Mouse (Mus musculus) erythroid progenitor cell, adult 5-6 weeks (primary cell): Measurements from ENCODE around the gene Thap3. TPM values are rescaled to one million over a fixed set of nuclear protein-coding genes. Genes with fewer than 3 reads are reported as not detected.
A peak's percentile ranks its signal among the peaks of the same experiment; 100 is the strongest.

Source experiments
- ATAC-seq: replicated peaks from 2 replicates; pipeline ENCODE4 v1.8.0; 2016; ENCODE audit warnings: moderate number of reproducible peaks, mild to moderate bottlenecking, moderate TSS enrichment, inconsistent platforms; ENCODE audit not compliant: poor library complexity, low FRiP score, severe bottlenecking
- total RNA-seq, 2 experiments: library from RNA; stranded (forward) in 1 of 2; stranded (reverse) in 1 of 2; fragments of 150-400 nt in 1 of 2; fragments of 186-747, 209-891 nt in 1 of 2; gene quantifications; 2 replicates each; pipeline versions ENCODE4 v1.2.3 to v1.2.4; 2015 to 2017; ENCODE audit warnings: low replicate concordance in 2 of 2

The Thap3 gene
- total RNA-seq, 2 experiments from 2014 or later: 4.0 TPM; not detected in 1

GRCm38 (mm10) chr4:151989110-151989488 is 302 bp upstream of the Thap3 start:
- no peak for ATAC-seq

- no peak for ATAC-seq
Observed at GRCm38 (mm10) chr4:151988014-151988341, 819 bp downstream of the Thap3 start.

- no peak for ATAC-seq
Observed at GRCm38 (mm10) chr4:151986650-151987049, 2.1 kb downstream of the Thap3 start.

- no peak for ATAC-seq
Observed at GRCm38 (mm10) chr4:151985886-151986285, 2.9 kb downstream of the Thap3 start.

- ATAC-seq: no peak
Observed at GRCm38 (mm10) chr4:151983560-151983959, 5.2 kb downstream of the Thap3 start.

- no peak for ATAC-seq
Observed at GRCm38 (mm10) chr4:151983043-151983442, 5.8 kb downstream of the Thap3 start.

- ATAC-seq: peak; percentile 75
Observed at GRCm38 (mm10) chr4:151981363-151981762, 7.4 kb downstream of the Thap3 start.

GRCm38 (mm10) chr4:151980699-151981098 is 8.1 kb downstream of the Thap3 start:
- no peak for ATAC-seq

- peak; percentile 64 for ATAC-seq
Observed at GRCm38 (mm10) chr4:151977748-151978147, 11.0 kb downstream of the Thap3 start.

GRCm38 (mm10) chr4:151975441-151975840 is 13.4 kb downstream of the Thap3 start:
- ATAC-seq: no peak; the same call in 1 of the 2 replicates

- 0 out of 2 replicates have a peak, but pooled peaks have one; percentile 43 for ATAC-seq
Observed at GRCm38 (mm10) chr4:151972221-151972967, 16.4 kb downstream of the Thap3 start.

GRCm38 (mm10) chr4:151968204-151968921 is 20.4 kb downstream of the Thap3 start:
- ATAC-seq: no peak

- peak; percentile 54 for ATAC-seq
Observed at GRCm38 (mm10) chr4:151962817-151963216, 26.0 kb downstream of the Thap3 start.

- ATAC-seq: peak; percentile 80
Observed at GRCm38 (mm10) chr4:151960513-151960854, 28.3 kb downstream of the Thap3 start.

GRCm38 (mm10) chr4:151959849-151960512 is 28.8 kb downstream of the Thap3 start:
- ATAC-seq: peak; percentile 7; the same call in 1 of the 2 replicates

GRCm38 (mm10) chr4:151957584-151958315 is 31.0 kb downstream of the Thap3 start:
- ATAC-seq: peak; percentile 69

GRCm38 (mm10) chr4:151955791-151956190 is 33.0 kb downstream of the Thap3 start:
- no peak for ATAC-seq

- ATAC-seq: no peak
Observed at GRCm38 (mm10) chr4:151953209-151953608, 35.6 kb downstream of the Thap3 start.

GRCm38 (mm10) chr4:151948497-151949471 is 40.0 kb downstream of the Thap3 start:
- no peak for ATAC-seq
